Mouse (Mus musculus) myocyte (in vitro differentiated cells): ENCODE measurements around the gene Aatf.

ENCODE experiments used
- CEBPB ChIP-seq: IDR thresholded peaks from 2 replicates; pipeline ENCODE4 v1.6.1; 2011; ENCODE audit warnings: mild to moderate bottlenecking, moderate library complexity; ENCODE audit not compliant: poor library complexity, insufficient read depth, severe bottlenecking
- MAX ChIP-seq: IDR thresholded peaks from one replicate; pipeline ENCODE4 v1.6.1; 2011; ENCODE audit warnings: low read depth, mild to moderate bottlenecking, control low read depth
- POLR2A ChIP-seq: IDR thresholded peaks from one replicate; pipeline ENCODE4 v1.6.1; 2011; ENCODE audit warnings: low read depth, mild to moderate bottlenecking, control low read depth, moderate library complexity; ENCODE audit not compliant: insufficient read length
- REST ChIP-seq: IDR thresholded peaks from one replicate; pipeline ENCODE4 v1.6.1; 2011; ENCODE audit warnings: mild to moderate bottlenecking, control low read depth, moderate library complexity; ENCODE audit not compliant: insufficient read depth, insufficient read length
- SRF ChIP-seq: IDR thresholded peaks from one replicate; pipeline ENCODE4 v1.6.1; 2011; ENCODE audit warnings: low read depth; ENCODE audit not compliant: control insufficient read depth, insufficient read length
- USF1 ChIP-seq: IDR thresholded peaks from one replicate; pipeline ENCODE4 v1.6.1; 2011; ENCODE audit warnings: low read depth, mild to moderate bottlenecking, control low read depth, moderate library complexity

- TF ChIP-seq CEBPB, result no peak
- TF ChIP-seq MAX, result no peak
- no peak for TF ChIP-seq POLR2A
- no peak for TF ChIP-seq SRF
- TF ChIP-seq REST, result no peak
- no peak for TF ChIP-seq USF1
Observed at GRCm38 (mm10) chr11:84425736-84426632, 87.3 kb downstream of the Aatf start.
